Mouse (Mus musculus): ENCODE results near the gene Fxyd7. TPM values are rescaled to one million over a fixed set of nuclear protein-coding genes. Genes with fewer than 3 reads are reported as not detected.

Fxyd7 gene
- total and polyA plus RNA-seq, 2 experiments from 2014 or later: 0.72 TPM; not detected in 1

DNA sequence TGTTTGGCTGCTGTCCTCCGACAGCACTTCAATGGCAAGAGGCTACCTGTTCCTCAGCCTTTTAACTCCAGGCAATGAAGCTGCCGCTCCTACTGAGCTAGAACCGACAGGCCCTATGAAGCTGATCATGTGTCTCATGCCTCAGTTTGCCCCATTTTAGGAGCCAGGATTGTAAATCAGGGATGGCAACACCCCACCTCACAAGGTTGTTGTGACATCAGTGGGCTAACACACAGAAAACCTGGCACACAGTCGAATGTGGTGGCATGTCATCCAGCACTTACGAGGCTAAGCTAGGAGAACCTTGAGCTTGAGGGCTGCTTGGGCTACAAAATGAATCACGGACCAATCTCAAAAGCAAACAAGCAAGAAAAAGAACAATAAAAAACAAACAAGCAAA, 6.9 kb upstream of the Fxyd7 start:
- no peak overlapping the region for H3K4me2 ChIP-seq (ENCODE audit: low read depth, low read length)
- ATAC-seq (ENCODE audit: insufficient read depth, low read depth) (no peak), DNase-seq (ENCODE audit: low spot score) (no peak)
- TF ChIP-seq CTCF (IDR thresholded peaks at IDR 0.05; ENCODE audit: low read depth): no peak
- no peak for TF ChIP-seq EP300 (IDR thresholded peaks at IDR 0.05; ENCODE audit: low read depth)
- H3K9ac ChIP-seq (replicated peaks; ENCODE audit: low read depth, low read length): no peak overlapping the region
- H3K4me3 ChIP-seq (ENCODE audit: low read depth, low read length): no peak overlapping the region
- H3K27ac ChIP-seq (ENCODE audit: low read depth): no peak overlapping the region
- no peaks in the 10 kb centered on the region for H3K36me3 ChIP-seq (replicated peaks; ENCODE audit: control insufficient read depth, insufficient read depth, low read length)
- no peaks in the 10 kb centered on the region for H3K9me3 ChIP-seq (replicated peaks; ENCODE audit: control insufficient read depth, low read length)
- 82% methylated on average over 6 of the region's 6 CpGs for WGBS
- H3K27me3 ChIP-seq (ENCODE audit: control insufficient read depth, insufficient read depth, low read length): no peaks in the 10 kb centered on the region
- H3K4me1 ChIP-seq (ENCODE audit: control insufficient read depth, insufficient read depth): peaks cover 4% of the 10 kb centered on the region; the same call in 1 of the 2 replicates

DNA sequence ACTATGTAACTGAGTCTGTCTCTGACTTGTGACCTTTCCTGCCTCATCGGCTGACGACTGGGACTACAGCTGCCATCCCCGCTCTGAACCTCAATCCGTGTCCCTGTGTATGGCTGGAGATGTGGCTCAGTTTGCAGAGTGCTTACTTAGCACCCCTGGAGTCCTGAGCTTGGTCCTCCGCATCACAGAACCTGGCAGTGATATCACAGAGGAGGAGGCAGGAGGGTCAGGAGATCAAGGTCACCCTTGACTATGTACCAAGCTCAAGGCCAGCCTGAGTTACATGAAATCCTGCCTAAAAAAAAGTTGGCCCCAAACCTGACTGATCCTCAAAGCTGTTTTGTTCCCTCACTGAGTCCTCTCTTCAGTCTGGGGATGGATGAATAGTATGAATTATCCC, 6.5 kb upstream of the Fxyd7 start:
- Histone ChIP-seq H3K36me3 (replicated peaks; ENCODE audit: control insufficient read depth, insufficient read depth, low read length) (no peaks in the 10 kb centered on the region), H3K9ac (replicated peaks; ENCODE audit: low read depth, low read length) (no peak overlapping the region), H3K27me3 (ENCODE audit: control insufficient read depth, insufficient read depth, low read length) (0 out of 2 replicates have a peak, but pooled peaks cover 4% of the 10 kb centered on the region), H3K9me3 (replicated peaks; ENCODE audit: control insufficient read depth, low read length) (no peaks in the 10 kb centered on the region), H3K4me2 (ENCODE audit: low read depth, low read length) (no peak overlapping the region), H3K27ac (ENCODE audit: low read depth) (no peak overlapping the region), H3K4me1 (ENCODE audit: control insufficient read depth, insufficient read depth) (peaks cover 7% of the 10 kb centered on the region), H3K4me3 (ENCODE audit: low read depth, low read length) (no peak overlapping the region)
- ATAC-seq (ENCODE audit: insufficient read depth, low read depth) (no peak), DNase-seq (ENCODE audit: low spot score) (no peak)
- WGBS: 71% methylated on average over 5 of the region's 5 CpGs
- TF ChIP-seq EP300 (IDR thresholded peaks at IDR 0.05; ENCODE audit: low read depth) (no peak), CTCF (IDR thresholded peaks at IDR 0.05; ENCODE audit: low read depth) (no peak)

- Histone ChIP-seq H3K9ac (replicated peaks; ENCODE audit: low read depth, low read length) (no peak within 1 kb of the TSS), H3K9me3 (replicated peaks; ENCODE audit: control insufficient read depth, low read length) (no peaks in the 10 kb centered on the region), H3K36me3 (replicated peaks; ENCODE audit: control insufficient read depth, insufficient read depth, low read length) (no peaks in the 10 kb centered on the region), H3K4me1 (ENCODE audit: control insufficient read depth, insufficient read depth) (peaks cover 14% of the 10 kb centered on the region), H3K4me3 (ENCODE audit: low read depth, low read length) (no peak within 1 kb of the TSS), H3K27me3 (ENCODE audit: control insufficient read depth, insufficient read depth, low read length) (peaks cover 10% of the 10 kb centered on the region), H3K27ac (ENCODE audit: low read depth) (peak within 1 kb of the TSS; percentile 98), H3K4me2 (ENCODE audit: low read depth, low read length) (peak within 1 kb of the TSS; percentile 70; the same call in 1 of the 2 replicates)
- no peak for ATAC-seq (ENCODE audit: insufficient read depth, low read depth)
- no peak for DNase-seq (ENCODE audit: low spot score)
- 68% methylated on average over 2 of the region's 2 CpGs for WGBS
- TF ChIP-seq EP300 (IDR thresholded peaks at IDR 0.05; ENCODE audit: low read depth): no peak
- no peak for TF ChIP-seq CTCF (IDR thresholded peaks at IDR 0.05; ENCODE audit: low read depth)
Measured at GRCm38 (mm10) chr7:31057071-31057470, 5.8 kb upstream of the Fxyd7 start, which contains the start of gene Fxyd1. Gene Fxyd1 (minus strand): TSS chr7:31057199.

DNA sequence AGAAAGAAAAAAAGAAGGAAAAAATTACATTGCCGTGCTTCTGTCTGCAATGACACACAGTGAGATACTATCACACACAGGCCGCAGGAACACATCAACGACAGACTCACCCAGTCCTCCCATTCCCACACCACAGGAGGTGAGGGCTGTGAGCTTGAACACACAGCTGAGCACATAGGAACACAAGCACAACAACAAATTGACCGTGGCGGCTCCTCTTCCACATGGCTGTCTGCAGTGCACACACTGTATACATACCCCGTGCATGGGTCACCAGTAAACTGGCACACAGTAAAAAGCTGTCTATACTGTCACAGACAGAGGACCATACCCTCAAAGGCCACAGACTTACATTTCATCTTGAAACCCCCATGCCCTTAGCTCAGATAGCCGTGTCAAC, 5.2 kb upstream of the Fxyd7 start:
- Histone ChIP-seq H3K9me3 (replicated peaks; ENCODE audit: control insufficient read depth, low read length) (no peaks in the 10 kb centered on the region), H3K36me3 (replicated peaks; ENCODE audit: control insufficient read depth, insufficient read depth, low read length) (no peaks in the 10 kb centered on the region), H3K9ac (replicated peaks; ENCODE audit: low read depth, low read length) (no peak overlapping the region), H3K4me1 (ENCODE audit: control insufficient read depth, insufficient read depth) (peaks cover 19% of the 10 kb centered on the region), H3K4me3 (ENCODE audit: low read depth, low read length) (no peak overlapping the region), H3K27me3 (ENCODE audit: control insufficient read depth, insufficient read depth, low read length) (peaks cover 15% of the 10 kb centered on the region), H3K27ac (ENCODE audit: low read depth) (peak overlapping the region; percentile 98; the same call in 1 of the 2 replicates), H3K4me2 (ENCODE audit: low read depth, low read length) (no peak overlapping the region)
- TF ChIP-seq CTCF (IDR thresholded peaks at IDR 0.05; ENCODE audit: low read depth) (no peak), EP300 (IDR thresholded peaks at IDR 0.05; ENCODE audit: low read depth) (no peak)
- DNase-seq (ENCODE audit: low spot score): no peak
- ATAC-seq (ENCODE audit: insufficient read depth, low read depth): no peak
- 63% methylated on average over 7 of the region's 7 CpGs for WGBS

GRCm38 (mm10) chr7:31055883-31056282, 4.6 kb upstream of the Fxyd7 start:
- peaks cover 22% of the 10 kb centered on the region for H3K4me1 ChIP-seq (ENCODE audit: control insufficient read depth, insufficient read depth)
- no peak for DNase-seq (ENCODE audit: low spot score)
- H3K36me3 ChIP-seq (replicated peaks; ENCODE audit: control insufficient read depth, insufficient read depth, low read length): no peaks in the 10 kb centered on the region
- TF ChIP-seq CTCF (IDR thresholded peaks at IDR 0.05; ENCODE audit: low read depth): no peak
- TF ChIP-seq EP300 (IDR thresholded peaks at IDR 0.05; ENCODE audit: low read depth): no peak
- no peak for ATAC-seq (ENCODE audit: insufficient read depth, low read depth)
- H3K4me3 ChIP-seq (ENCODE audit: low read depth, low read length): no peak overlapping the region
- peak overlapping the region; percentile 70; the same call in 1 of the 2 replicates for H3K4me2 ChIP-seq (ENCODE audit: low read depth, low read length)
- H3K27me3 ChIP-seq (ENCODE audit: control insufficient read depth, insufficient read depth, low read length): peaks cover 21% of the 10 kb centered on the region
- H3K9me3 ChIP-seq (replicated peaks; ENCODE audit: control insufficient read depth, low read length): no peaks in the 10 kb centered on the region
- H3K27ac ChIP-seq (ENCODE audit: low read depth): peak overlapping the region; percentile 98
- WGBS: 25% methylated on average over 3 of the region's 4 CpGs
- H3K9ac ChIP-seq (replicated peaks; ENCODE audit: low read depth, low read length): no peak overlapping the region

GRCm38 (mm10) chr7:31055354-31055824, 4.1 kb upstream of the Fxyd7 start:
- Histone ChIP-seq H3K4me2 (ENCODE audit: low read depth, low read length) (peak overlapping the region; percentile 70), H3K4me1 (ENCODE audit: control insufficient read depth, insufficient read depth) (peaks cover 22% of the 10 kb centered on the region), H3K9me3 (replicated peaks; ENCODE audit: control insufficient read depth, low read length) (no peaks in the 10 kb centered on the region)

More at GRCm38 (mm10) chr7:31055354-31055824, 4.1 kb upstream of the Fxyd7 start:
- ATAC-seq (ENCODE audit: insufficient read depth, low read depth) (peak; percentile 86), DNase-seq (ENCODE audit: low spot score) (peak; percentile 93)
- H3K9ac ChIP-seq (replicated peaks; ENCODE audit: low read depth, low read length): peak overlapping the region; percentile 59
- H3K4me3 ChIP-seq (ENCODE audit: low read depth, low read length): peak overlapping the region; percentile 50
- 18% methylated on average over 10 of the region's 10 CpGs for whole genome bisulfite sequencing
- H3K27me3 ChIP-seq (ENCODE audit: control insufficient read depth, insufficient read depth, low read length): peaks cover 26% of the 10 kb centered on the region
- peak overlapping the region; percentile 98 for H3K27ac ChIP-seq (ENCODE audit: low read depth)
- TF ChIP-seq EP300 (IDR thresholded peaks at IDR 0.05; ENCODE audit: low read depth) (no peak), CTCF (IDR thresholded peaks at IDR 0.05; ENCODE audit: low read depth) (no peak)
- H3K36me3 ChIP-seq (replicated peaks; ENCODE audit: control insufficient read depth, insufficient read depth, low read length): no peaks in the 10 kb centered on the region

Data from heart, postnatal 0 days (tissue).